Mouse (Mus musculus) megakaryocyte, adult 5-6 weeks (primary cell): ENCODE results near the gene Pabpc1l. TPM values are rescaled to one million over a fixed set of nuclear protein-coding genes. Genes with fewer than 3 reads are reported as not detected.
"Not testable (repeated sequence)": the region's sequence is repeated elsewhere in the genome, so short reads cannot be mapped to it uniquely, and the experiment has no call there.

Experiments
- ATAC-seq: 2 replicates; pipeline ENCODE4 v1.8.0; 2016; ENCODE audit warnings: mild to moderate bottlenecking, inconsistent platforms; ENCODE audit not compliant: poor library complexity, severe bottlenecking
- total RNA-seq, 2 experiments: library from RNA; stranded (forward) in 1 of 2; stranded (reverse) in 1 of 2; fragments of 153-499, 151-499 nt in 1 of 2; fragments of 221-1000, 200-1000 nt in 1 of 2; gene quantifications; 2 replicates each; pipeline versions ENCODE4 v1.2.3 to v1.2.4; 2015 to 2017

The Pabpc1l gene
- total RNA-seq, 2 experiments from 2014 or later = 2.5 to 19.1 TPM

- no peak for ATAC-seq
Measured at GRCm38 (mm10) chr2:164032973-164033372, 7.7 kb downstream of the Pabpc1l start.

GRCm38 (mm10) chr2:164036520-164037019 is 11.3 kb downstream of the Pabpc1l start:
- peak; percentile 36 for ATAC-seq

GRCm38 (mm10) chr2:164038407-164039028 is 13.3 kb downstream of the Pabpc1l start:
- ATAC-seq = no peak

GRCm38 (mm10) chr2:164040949-164041348 is 15.7 kb downstream of the Pabpc1l start:
- ATAC-seq = peak; percentile 92

- ATAC-seq = no peak
Measured at GRCm38 (mm10) chr2:164041523-164041922, 16.3 kb downstream of the Pabpc1l start.

DNA sequence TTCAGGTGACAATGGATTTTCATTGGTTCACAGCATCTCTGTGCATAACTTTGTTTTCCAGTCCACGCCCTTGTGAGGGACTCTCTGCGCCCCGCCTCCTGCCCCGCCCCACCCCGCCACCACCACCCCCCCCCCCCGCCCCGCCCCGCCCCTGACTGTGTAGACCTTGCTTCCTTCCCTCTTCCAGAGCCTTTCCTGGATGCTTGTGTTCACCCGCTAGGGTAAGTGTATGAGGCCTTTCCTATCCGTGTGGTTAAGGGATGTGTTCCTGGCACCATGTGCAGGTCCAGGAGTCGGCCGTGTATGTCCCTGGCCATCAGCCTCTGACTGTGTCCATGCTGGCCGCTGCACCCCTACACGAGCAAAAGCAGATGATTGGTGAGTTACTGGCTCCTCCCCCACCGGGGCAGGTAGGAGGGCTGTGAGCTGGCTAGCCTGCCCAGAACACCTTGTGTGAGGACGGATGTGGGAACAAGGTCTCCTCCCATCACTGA is 22.0 kb downstream of the Pabpc1l start:
- peak; percentile 95 for ATAC-seq

- ATAC-seq = no peak
Measured at GRCm38 (mm10) chr2:164053767-164054166, 28.5 kb downstream of the Pabpc1l start.

DNA sequence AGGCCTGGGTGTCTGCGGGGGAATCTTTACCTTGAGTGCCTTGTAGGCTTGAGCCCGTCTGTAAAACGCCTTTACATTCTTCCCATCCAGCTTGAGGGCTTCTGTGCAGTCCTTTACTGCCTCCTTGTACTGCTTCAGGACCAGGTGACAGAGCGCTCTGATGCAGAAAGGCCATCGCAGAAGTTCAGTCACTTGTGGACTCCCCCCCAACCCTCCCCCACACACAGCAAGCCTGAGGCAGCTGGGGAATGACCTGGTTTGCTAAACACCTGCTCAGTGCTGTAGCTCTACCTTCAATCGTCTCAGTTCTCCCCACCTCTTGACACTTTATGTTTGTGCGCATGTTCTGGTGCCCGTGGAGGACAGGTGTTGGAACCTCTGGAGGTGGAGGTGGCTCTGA is 29.4 kb downstream of the Pabpc1l start:
- ATAC-seq = no peak

DNA sequence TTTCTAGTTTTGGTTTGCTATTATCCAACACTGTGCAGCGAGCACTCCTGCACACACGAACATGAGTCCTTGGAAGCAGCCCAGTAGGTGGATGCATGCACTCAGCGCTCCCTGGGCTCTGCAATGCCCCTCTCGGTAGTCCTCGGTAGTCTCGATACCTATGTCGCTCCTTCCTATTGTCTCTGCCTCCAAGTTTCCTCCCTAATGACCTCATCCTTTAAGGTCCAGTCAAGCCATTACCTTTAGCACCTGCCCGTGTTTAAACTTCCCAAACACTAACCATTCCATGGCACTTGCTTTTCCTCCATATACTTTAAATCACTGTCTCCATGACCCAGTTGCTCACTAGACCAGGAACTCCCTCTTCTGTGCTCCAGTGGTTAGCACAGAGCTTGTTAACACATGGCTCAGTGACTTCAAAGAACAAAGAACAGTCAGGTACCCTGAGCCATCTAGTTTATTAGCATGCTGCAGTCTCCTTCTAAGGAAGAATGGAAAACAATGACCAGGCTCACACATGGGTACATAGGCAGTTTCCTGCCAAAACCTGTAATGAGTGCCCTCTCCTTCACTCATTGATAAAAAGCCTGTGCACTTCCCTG is 34.5 kb downstream of the Pabpc1l start:
- ATAC-seq = no peak

GRCm38 (mm10) chr2:164070142-164070764 is 45.0 kb downstream of the Pabpc1l start, which contains the start of gene Stk4:
Stk4 (plus strand) TSS chr2:164070322.
- ATAC-seq = peak; percentile 3; the same call in 1 of the 2 replicates

DNA sequence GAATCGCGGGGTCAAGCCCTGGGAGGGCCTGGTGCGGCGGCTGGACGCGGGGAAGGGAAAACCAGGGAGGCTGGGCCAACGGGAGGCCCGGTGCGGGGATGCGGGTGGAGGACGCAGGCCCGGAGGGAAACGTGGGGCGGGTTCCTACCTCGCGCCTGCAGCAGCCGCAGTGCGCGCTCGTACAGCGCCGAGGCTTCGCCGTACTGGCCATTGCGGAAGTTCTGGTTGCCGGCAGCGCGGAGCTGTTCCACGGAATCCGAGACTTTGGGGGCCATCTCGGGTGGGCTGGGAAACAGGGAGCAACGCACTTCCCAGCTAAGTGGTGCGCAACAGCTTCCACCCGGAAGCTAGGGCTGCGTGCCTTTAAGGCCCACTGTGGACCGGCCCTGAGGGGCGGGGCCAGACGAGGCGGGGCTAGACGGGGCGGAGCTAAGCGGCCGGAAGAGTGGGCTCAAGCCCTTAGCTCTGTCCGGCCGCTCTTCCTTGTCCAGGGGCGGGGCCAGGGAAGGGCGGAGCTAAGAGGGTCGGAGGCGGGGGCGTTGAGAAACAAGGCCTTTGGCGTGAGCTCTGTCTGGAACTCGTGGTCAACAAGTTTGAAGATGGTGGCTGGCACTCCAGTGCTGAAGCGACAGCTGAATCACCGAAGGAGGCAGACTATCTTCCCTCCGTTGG is 45.7 kb downstream of the Pabpc1l start, which contains the start of gene Tomm34:
Gene Tomm34 (minus strand): TSS at position 405 of the 672 bp plus-strand sequence.
- ATAC-seq = peak; percentile 74

DNA sequence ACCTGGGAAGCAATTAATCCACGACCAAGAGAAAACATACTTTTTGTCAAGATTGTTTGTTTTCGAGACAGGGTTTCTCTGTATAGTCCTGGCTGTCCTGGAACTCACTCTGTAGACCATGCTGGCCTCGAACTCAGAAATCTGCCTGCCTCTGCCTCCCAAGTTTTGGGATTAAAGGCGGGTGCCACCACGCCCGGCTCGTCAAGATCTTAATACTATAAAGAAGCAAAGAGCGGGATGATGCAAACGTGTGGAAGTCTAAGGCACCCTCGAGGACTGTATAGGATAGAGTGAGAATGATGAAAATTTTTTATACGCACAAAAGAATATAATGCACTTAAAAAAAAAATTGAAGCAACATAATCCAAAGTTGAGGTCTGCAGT is 46.2 kb downstream of the Pabpc1l start:
- ATAC-seq = not testable (repeated sequence)

DNA sequence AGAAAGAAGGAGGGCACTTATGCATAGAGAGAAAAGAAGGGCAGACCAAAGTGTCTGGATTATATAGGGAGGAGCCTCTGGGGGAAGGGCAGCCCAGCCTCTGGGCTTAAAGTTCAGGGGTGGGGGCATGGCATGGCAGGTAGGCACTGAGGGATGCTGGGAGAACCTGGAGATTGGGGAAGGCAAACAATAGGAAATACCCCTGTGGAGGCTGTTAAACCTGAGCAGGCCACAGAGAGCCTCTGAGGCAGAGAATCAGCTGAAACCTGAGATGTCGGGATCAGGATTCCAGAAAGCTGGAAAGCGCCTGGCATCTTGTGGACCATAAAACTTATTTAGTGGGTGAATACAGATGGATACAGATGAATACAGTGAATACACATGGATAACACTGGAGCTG is 46.9 kb downstream of the Pabpc1l start:
- ATAC-seq = no peak

- ATAC-seq = no peak
Measured at GRCm38 (mm10) chr2:164073120-164073519, 47.9 kb downstream of the Pabpc1l start.

DNA sequence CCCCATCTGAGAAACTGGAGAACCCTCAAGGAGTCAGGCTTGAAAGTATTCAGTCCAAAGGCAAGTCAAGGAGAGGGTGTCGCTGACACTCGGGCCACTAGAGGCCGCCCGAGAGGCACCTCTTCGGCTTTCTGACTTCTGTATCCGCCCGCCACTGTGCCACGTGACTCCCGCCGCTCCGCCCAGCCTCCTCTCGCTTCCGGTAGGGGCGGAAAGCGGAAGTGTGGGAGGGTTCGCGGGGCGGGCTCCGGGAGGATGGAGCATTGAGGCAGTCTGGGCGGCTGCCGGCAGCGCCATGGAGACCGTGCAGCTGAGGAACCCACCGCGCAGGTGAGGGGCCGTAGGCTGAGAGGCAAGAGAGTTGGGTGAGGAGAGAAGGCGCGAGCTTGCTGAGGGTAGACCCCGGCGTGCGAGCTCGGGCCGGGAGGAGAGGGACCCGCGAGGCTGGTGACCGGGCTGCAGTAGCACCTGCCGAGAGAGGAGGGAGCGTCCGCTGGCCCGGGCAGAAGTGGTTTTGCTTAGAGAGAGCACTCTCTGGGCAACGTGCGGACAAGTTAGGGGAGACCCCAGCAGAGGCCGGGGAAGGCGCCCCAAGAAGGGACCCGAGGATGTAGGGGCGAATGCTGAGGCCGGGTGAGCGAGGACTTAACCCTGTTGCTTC is 48.8 kb downstream of the Pabpc1l start:
- peak; percentile 74 for ATAC-seq

DNA sequence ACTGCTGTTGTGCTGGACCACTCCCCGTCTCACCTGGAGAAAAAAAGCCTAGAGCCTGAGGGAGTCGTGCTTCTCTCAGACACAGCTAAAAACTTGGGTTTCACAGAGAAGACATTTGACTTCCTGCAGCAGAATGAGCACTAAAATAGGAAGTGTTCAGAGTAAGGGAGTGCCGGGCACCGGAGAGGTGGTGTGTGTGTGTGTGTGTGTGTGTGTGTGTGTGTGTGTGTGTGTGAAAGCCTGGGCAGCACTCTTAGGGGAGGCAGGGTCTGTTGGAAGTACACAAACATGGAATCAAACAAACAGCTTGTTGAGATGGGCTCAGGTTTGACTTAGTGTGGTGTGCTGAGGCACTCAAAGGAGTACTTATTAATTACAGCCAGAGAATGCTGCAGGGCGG is 49.8 kb downstream of the Pabpc1l start:
- peak; percentile 31 for ATAC-seq

- no peak for ATAC-seq
Measured at GRCm38 (mm10) chr2:164076874-164077425, 51.7 kb downstream of the Pabpc1l start.

DNA sequence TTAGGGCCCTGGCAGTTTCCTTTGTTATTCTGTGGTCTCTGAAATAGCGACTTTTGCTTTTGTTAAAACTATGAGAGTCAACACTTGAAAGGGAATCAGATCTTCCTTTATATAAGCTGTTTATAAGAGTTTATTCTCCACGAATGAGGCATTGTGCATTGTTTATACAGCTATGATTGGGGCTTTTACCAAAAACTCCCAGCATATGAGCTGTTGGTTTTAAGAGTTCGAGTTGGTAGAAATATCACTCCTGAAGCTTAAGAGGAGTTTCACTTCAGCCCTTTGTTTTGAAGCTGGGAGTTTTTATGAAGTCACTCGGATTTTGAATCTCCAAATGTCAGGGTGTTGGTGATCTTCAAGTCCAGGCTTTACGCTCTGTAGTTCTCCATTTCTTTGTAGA is 52.6 kb downstream of the Pabpc1l start:
- ATAC-seq = no peak

GRCm38 (mm10) chr2:164079488-164079887 is 54.2 kb downstream of the Pabpc1l start:
- ATAC-seq = 0 out of 2 replicates have a peak, but pooled peaks have one; percentile 11

GRCm38 (mm10) chr2:164081577-164081976 is 56.3 kb downstream of the Pabpc1l start:
- ATAC-seq = no peak
